Mouse (Mus musculus) adrenal gland, adult 18-20 months (tissue): ENCODE measurements at regions not wholly inside any gene's neighbourhood (a gene's known extent, or its start where the extent isn't known, plus 50 kb on each side); places are given as distances from the start of the nearest gene placed in this dataset.

Experiments used
- DNase-seq, 2 experiments: peaks; one replicate each; pipeline ENCODE4 v3.0.0; 2021 to 2022; ENCODE audit warnings: low spot score in 2 of 2

DNA sequence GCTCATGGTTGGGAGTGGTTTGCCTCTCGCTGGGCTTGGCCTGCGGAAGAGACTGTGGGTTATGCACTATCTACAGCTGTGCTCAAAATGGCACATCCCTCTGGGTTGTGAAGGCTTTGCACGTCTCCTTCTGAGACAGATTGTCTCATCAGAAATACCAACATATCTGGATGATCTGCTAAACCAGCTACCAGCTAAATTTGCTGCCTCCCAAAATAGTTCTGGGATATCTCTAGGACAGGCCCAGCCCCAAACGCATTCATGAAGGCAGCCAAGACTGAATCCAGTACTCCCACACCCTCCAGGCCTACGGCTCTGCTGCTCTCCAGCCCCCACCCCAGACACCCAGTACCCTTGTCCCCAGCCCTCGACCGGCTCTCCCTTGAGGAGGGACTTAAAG, 145.7 kb downstream of the Tle3 start:
- no peak for DNase-seq

DNA sequence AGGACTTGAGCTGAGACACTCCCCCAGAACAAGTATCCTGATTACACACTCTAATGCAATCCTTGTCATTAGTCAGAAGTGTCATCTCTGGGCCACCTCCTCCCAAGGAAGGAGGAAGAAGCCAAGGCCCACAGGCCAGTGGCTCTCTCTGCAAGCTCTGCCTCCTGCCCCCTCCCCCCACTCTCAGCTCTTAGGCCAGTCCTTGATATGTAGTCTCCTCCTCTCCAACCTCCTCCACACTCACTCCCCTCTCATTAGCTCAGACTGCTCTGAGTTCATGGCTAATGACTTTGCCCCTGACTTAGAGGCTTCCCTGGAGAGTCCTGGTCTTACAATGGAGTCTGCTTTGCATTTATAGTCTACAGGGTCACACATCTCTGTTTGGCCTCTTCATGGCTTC, 139.3 kb downstream of the Tle3 start:
- DNase-seq = no peak

DNA sequence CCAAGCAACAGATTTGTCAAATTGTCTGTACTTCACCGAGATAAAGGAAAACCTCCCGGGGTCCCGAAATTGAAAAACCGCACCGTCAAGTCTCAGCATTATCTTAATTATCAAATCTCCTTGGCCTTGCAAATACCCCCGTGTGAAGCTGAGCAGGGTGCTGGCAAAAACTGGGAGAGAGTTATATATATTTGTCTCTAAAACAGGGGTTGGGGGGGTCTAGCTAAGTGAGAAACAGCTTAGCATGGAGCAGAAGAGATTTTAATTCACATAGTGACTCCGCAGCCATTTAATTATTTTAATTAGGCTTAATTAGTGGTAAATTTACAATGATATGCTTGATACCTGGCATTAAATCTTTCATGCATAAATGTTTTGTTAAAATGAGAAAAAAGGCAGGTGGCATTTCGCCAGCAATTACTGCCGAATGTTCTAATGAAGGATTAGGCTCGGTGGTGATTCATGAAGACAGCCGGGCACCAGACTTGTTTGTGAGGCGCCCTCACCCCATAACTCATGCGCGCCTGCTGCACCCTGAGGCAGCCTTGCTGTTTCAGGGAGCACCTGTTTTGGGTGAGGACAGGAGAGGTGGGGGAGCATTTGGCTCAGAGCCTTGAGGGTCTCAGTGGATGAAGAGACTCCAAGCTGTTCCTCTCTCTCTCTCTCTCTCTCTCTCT, 138.2 kb downstream of the Tle3 start:
- no peak for DNase-seq

- no peak for DNase-seq
These were observed 137.5 kb downstream of the Tle3 start for GRCm38 (mm10) chr9:61509591-61510191.

GRCm38 (mm10) chr9:61509091-61509490, 136.9 kb downstream of the Tle3 start:
- DNase-seq = no peak

- DNase-seq = no peak
These were observed 128.7 kb downstream of the Tle3 start for GRCm38 (mm10) chr9:61500851-61501250.

GRCm38 (mm10) chr9:61492896-61493295, 120.7 kb downstream of the Tle3 start:
- DNase-seq = no peak

DNA sequence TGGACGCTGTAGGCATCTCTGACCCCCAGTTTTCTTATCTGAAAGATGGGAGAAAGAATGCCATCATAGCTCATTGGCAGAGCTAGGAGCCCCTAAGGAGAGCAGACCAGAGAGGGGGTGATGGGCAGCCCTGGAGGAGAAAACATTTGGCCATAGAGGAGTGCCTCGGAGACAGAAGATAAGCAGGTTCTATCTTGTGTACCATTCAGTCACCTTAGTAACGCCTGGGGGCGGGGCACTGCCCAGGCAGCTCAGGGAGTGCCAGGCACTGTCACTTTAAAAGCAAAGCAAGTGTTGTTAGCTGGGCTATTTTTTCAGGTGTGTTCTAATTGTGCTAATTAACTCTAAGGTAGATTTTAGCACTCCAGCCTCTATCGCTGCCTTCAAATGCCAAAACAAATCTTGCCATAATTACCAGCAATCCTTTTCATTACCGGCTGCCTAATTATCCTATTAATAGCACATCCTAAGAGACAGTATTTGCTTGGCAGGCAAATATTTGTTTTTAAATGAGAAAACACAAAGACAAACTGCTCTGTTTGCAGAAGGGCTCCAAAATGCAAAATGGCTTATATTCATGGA, 119.1 kb downstream of the Tle3 start:
- no peak for DNase-seq

DNA sequence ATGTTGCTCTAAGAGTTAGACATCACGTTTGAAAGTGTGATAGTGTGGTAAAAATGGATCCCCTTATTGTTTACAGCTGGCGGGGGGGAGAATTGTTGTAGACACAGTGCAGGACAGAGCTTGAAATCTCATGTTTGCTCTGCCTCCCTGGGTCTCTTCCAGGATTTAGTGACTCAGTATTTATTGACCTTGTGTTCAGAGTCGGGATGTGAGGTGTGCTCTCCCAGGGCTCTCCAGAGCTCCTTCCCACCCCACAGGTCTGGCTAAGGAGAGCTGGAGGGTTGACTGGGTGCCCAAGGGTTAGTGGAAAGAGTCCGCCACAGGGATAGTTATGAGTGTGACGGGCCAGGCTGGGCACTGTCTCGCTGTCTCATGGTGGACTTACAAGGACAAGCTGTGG, 117.8 kb downstream of the Tle3 start:
- DNase-seq = peak in 1 of 2 experiments; percentile 22

DNA sequence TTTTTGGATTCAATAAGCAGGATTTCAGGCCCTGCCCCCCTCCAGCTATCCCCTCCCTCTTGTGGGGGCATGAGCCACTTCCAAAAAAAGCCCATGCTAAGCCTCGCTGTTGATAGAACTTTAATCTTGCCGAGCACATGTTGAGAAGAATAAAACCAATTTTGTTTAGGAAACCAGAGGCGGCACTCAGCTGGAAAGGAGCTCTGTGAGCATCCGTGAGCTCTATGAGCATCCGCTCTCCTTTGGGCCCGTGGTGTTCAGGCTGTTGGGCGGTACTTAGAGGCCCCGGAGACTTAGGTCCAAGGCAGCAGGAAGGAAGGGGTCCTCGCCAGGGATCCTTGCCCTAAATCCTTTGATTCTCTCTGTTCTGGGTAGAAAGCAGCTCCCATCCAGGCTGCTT, 117.0 kb downstream of the Tle3 start:
- no peak for DNase-seq

DNA sequence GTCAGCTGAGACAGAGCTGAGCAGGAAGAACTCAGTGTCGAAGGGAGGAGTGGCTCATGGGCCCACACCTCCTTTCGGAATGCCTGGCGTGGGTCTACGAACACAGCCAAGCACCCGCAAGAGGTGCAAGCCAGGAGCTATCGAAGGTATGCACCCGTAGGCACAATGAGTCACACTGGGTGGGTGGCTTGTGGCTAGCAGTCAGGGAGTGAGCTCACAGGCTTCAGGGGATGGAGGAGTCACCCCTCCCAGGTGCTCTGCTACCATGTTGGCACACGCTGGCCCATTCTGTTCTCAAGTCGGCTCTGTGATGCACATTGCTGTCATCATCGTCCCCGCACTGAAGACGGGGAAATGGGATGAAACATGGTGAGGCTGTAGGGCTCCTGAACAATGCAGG, 115.7 kb downstream of the Tle3 start:
- no peak for DNase-seq

GRCm38 (mm10) chr9:61487146-61487545, 115.0 kb downstream of the Tle3 start:
- DNase-seq = no peak

DNA sequence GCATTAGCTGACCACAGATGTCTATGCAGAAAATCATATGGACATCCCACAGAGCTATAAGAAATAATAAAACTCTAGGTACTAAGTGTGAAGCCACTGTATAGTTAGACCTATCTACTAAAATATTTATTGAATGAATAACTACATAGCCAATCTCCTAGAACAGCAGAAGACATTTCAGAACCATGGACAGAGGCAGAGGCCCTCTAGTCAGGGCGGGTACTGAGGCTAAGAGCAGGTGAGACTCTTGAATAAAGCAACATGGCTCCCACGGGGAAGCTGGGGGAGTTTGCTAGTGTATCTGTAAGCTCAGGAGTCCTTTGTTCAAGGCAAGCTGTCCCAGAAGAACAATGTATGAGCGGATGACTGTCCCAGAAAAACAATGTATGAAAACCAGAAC, 112.2 kb downstream of the Tle3 start:
- DNase-seq = peak in 1 of 2 experiments; percentile 11

GRCm38 (mm10) chr9:61479626-61480025, 107.5 kb downstream of the Tle3 start:
- peak in 1 of 2 experiments; percentile 8 for DNase-seq

GRCm38 (mm10) chr9:61478862-61479261, 106.7 kb downstream of the Tle3 start:
- no peak for DNase-seq

DNA sequence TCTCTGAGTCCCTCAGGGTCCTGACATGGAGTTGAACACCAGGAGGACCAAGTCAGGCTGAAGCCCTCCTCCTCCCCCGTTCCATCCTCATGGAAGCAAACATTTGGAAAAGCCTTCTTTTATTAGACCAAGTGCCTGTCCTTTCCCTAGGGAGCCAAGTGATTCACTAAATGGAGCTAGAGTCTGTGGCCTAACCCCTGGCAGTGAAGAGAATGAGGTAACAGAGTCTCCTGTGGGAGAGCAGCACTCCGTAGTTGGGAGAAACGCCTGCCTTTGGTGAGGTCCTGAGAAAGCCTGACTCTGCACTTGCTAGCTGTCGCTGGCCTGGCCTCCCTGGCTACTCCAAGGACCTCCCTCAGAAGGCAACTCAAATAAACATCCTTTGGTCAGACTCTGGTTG, 104.2 kb downstream of the Tle3 start:
- no peak for DNase-seq

- DNase-seq = peak in 1 of 2 experiments; percentile 36
These were observed 98.8 kb downstream of the Tle3 start for GRCm38 (mm10) chr9:61470815-61471505.

DNA sequence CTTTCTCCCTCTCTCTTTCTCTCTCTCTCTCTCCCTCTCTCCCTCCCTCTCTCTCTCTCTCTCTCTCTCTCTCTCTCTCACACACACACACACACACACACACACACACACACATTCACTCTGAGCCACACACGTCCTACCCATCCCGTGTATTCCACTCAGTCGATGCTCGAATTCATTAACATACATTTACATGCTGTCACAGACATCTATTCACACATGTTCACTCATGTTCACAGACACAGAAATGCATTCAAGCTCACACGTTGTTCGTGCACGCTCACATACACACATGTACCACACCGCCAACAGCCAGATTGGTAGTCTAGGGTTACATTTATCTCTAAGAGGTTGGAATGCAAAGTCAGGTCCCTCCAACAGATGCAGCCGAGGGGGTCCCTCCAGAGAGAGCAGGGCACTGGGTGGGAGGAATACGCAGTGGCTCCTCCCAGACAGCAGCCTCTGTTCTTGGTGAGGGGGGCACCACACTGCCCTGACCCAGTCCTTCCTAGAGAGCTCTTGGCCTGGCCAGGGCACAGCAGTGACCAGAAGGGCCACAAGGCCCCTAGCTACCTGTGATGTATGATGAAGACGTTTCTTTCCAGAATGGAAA, 96.8 kb downstream of the Tle3 start:
- DNase-seq = no peak

DNA sequence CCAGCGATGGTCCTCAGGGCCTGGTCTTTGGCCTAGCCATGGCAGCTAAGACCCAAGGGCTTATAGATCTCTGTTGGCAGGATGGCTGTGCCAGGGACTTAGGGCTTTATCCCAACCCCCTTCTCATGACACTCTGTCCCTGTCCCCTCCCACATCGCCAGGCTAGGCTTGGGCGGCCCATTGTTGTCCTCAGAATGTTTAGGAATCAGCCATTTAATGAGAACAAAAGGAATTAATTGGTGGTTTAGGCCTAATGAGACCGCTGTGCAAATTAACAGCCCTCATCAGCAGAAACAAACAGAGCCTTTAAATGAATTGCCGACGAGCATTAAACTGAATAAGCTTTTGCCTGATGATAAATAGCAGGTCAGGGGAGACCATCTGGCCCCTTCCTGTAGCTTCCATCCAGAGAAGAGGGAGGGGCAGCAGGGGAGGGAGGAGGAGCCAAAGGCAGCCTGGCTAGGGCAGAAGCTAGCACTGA, 96.2 kb downstream of the Tle3 start:
- no peak for DNase-seq
